22 mouse cellular contexts compared by ENCODE assay signal in genomic region chr3:148971893-148972596, GRCm38 (mm10).
"Had no signal": no experiment of that assay in that cellular context is flagged by ENCODE, and none has a peak within 500 bp of the region (broad histone marks: within the 10 kb centered on the region; RNA-seq: fewer than 3 reads in every experiment).

No protein-coding gene starts in this region.

- H3K4me3 ChIP-seq: layer of hippocampus, adult 2 months; limb, embryonic 10.5 days; limb, embryonic 13.5 days; liver, embryonic 12.5 days; liver, embryonic 15.5 days; midbrain, embryonic 13.5 days; neural tube, embryonic 12.5 days; neural tube, embryonic 15.5 days; stomach, embryonic 15.5 days had no signal

- ATAC-seq: liver, embryonic 12.5 days; midbrain, embryonic 13.5 days; midbrain, embryonic 16.5 days had no signal

- H3K4me1 ChIP-seq: liver, embryonic 12.5 days; liver, embryonic 15.5 days had no signal

- H3K9me3 ChIP-seq: limb, embryonic 10.5 days; limb, embryonic 13.5 days; liver, embryonic 12.5 days; liver, embryonic 15.5 days; midbrain, embryonic 13.5 days; neural tube, embryonic 12.5 days; neural tube, embryonic 15.5 days; stomach, embryonic 15.5 days had no signal

- DNase-seq: kidney, adult 2 months; kidney, postnatal 25 days; layer of hippocampus, adult 9-11 months; liver; lung, adult 18-20 months; lung, postnatal 14 days; right cerebral cortex, adult 18-20 months; right cerebral cortex, postnatal 25 days; spleen, adult 18-20 months; thymus, postnatal 25 days had no signal

- H3K9ac ChIP-seq: limb, embryonic 13.5 days; liver, embryonic 12.5 days; liver, embryonic 15.5 days; midbrain, embryonic 13.5 days; neural tube, embryonic 12.5 days; neural tube, embryonic 15.5 days; stomach, embryonic 15.5 days had no signal

- H3K27ac ChIP-seq: kidney, postnatal 0 days; layer of hippocampus, adult 2 months; limb, embryonic 10.5 days; limb, embryonic 13.5 days; liver, embryonic 12.5 days; liver, embryonic 15.5 days; macrophage; midbrain, embryonic 13.5 days; neural tube, embryonic 12.5 days; stomach, embryonic 15.5 days had no signal

- H3K27me3 ChIP-seq: limb, embryonic 13.5 days; liver, embryonic 12.5 days; liver, embryonic 15.5 days; midbrain, embryonic 13.5 days; neural tube, embryonic 12.5 days; neural tube, embryonic 15.5 days; stomach, embryonic 15.5 days had no signal

- H3K36me3 ChIP-seq: limb, embryonic 10.5 days; limb, embryonic 13.5 days; liver, embryonic 12.5 days; liver, embryonic 15.5 days; midbrain, embryonic 13.5 days; neural tube, embryonic 12.5 days; neural tube, embryonic 15.5 days; stomach, embryonic 15.5 days had no signal

- H3K4me2 ChIP-seq: limb, embryonic 13.5 days; liver, embryonic 12.5 days; liver, embryonic 15.5 days; midbrain, embryonic 13.5 days; neural tube, embryonic 12.5 days; neural tube, embryonic 15.5 days; stomach, embryonic 15.5 days had no signal
